Mouse (Mus musculus): Measurements from ENCODE around the gene Arhgap31.

DNA sequence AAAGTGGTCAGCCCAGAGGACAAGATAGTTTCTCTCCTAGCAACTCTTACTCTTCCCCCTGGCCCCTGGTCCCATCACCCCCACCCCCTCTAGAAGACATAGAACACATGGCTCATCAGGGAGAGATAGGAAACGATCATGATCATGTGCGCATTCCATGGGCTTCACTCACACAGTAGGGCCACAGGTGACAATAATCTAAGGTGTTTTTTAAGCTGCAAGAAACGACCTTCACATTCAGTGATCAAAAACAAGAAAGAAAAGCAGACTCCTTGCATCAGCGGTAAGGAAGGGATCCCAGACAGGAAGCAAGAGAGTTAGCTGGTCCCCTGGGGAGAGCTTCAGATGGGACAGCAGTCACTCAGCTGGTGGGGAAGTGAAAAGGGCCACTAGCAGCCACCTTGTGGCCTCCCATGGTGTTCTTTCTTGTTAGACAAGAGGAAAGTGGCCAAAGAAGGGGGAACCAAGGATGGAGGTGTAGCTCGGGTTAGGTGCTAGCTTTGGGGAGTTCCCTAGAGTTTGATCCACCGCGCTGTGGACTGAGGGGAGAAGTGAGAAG lies 4.0 kb downstream of the Arhgap31 start:
- TF ChIP-seq CTCF (IDR thresholded peaks at IDR 0.05; ENCODE audit: low read depth) (no peak), EP300 (IDR thresholded peaks at IDR 0.05; ENCODE audit: low read depth) (no peak)

All from heart, postnatal 0 days (tissue).